Mouse (Mus musculus) lung, postnatal 0 days (tissue): ENCODE measurements at regions not wholly inside any gene's neighbourhood (a gene's known extent, or its start where the extent isn't known, plus 50 kb on each side); places are given as distances from the start of the nearest gene placed in this dataset.

Source experiments
- CTCF ChIP-seq: IDR thresholded peaks from 2 replicates; pipeline ENCODE4 v1.5.1; 2016; ENCODE audit warnings: antibody characterized with exemption, mild to moderate bottlenecking
- EP300 ChIP-seq: IDR thresholded peaks from 2 replicates; pipeline ENCODE4 v1.6.1; 2016; ENCODE audit warnings: antibody characterized with exemption, mild to moderate bottlenecking, control low read depth

GRCm38 (mm10) chr16:12693346-12693745, 416.1 kb upstream of the Ercc4 start:
- TF ChIP-seq CTCF (no peak), EP300 (no peak)
